Mouse (Mus musculus) liver, embryonic 14.5 days (tissue): ENCODE measurements around the gene Stxbp3. TPM values are rescaled to one million over a fixed set of nuclear protein-coding genes. Genes with fewer than 3 reads are reported as not detected.
A peak's percentile ranks its signal among the peaks of the same experiment; 100 is the strongest.

Experiments used
- ATAC-seq: fragments of 200-750 bp; cut with Nextera tagmentation; 2 replicates; pipeline ENCODE4 v1.8.0; 2017; ENCODE audit warnings: moderate number of reproducible peaks, mild to moderate bottlenecking, moderate library complexity; ENCODE audit not compliant: insufficient read depth
- DNase-seq, 3 experiments: peaks; one replicate each; pipeline ENCODE4 v3.0.0-alpha.2; 2012 to 2013; ENCODE audit warnings: low read depth in 3 of 3, low spot score in 3 of 3
- H3K27ac ChIP-seq: fragments of 300-500 bp; sonication (generic); 2 replicates; pipeline ENCODE4 v1.5.1; 2014; ENCODE audit warnings: moderate library complexity, mild to moderate bottlenecking, control low read depth, inconsistent platforms
- H3K27me3 ChIP-seq: fragments of 300-500 bp; sonication (generic); 2 replicates; pipeline ENCODE4 v1.6.1; 2014; ENCODE audit warnings: mild to moderate bottlenecking, low read length, moderate library complexity; ENCODE audit not compliant: control insufficient read depth, insufficient read depth
- H3K36me3 ChIP-seq: fragments of 300-500 bp; sonication (generic); replicated peaks from 2 replicates; pipeline ENCODE4 v1.6.1; 2014; ENCODE audit warnings: low read depth; ENCODE audit not compliant: control insufficient read depth, insufficient read depth
- H3K4me1 ChIP-seq, 2 experiments: fragments of 200-500 bp in 1 of 2; fragments of 300-500 bp in 1 of 2; sonication (generic) in 1 of 2; replicated peaks; 2 replicates each; pipeline ENCODE4 v1.6.1; 2012 to 2014; ENCODE audit warnings: antibody characterized with exemption in 1 of 2, inconsistent platforms in 1 of 2, low read length in 1 of 2; ENCODE audit not compliant: control insufficient read depth in 2 of 2, insufficient read depth in 2 of 2
- H3K4me2 ChIP-seq: fragments of 300-500 bp; sonication (generic); 2 replicates; pipeline ENCODE4 v1.6.1; 2014; ENCODE audit warnings: low read depth, mild to moderate bottlenecking, control low read depth, moderate library complexity
- H3K4me3 ChIP-seq, 2 experiments: fragments of 200-500 bp in 1 of 2; fragments of 300-500 bp in 1 of 2; sonication (generic) in 1 of 2; 2 replicates each; pipeline ENCODE4 v1.5.1; 2012 to 2014; ENCODE audit warnings: low read depth in 2 of 2, low read length in 2 of 2, mild to moderate bottlenecking in 2 of 2, control low read depth in 1 of 2, inconsistent platforms in 1 of 2, moderate library complexity in 1 of 2; ENCODE audit not compliant: insufficient read depth in 1 of 2
- H3K9ac ChIP-seq: fragments of 300-500 bp; sonication (generic); replicated peaks from 2 replicates; pipeline ENCODE4 v1.6.1; 2014; ENCODE audit warnings: mild to moderate bottlenecking, control low read depth, moderate library complexity
- H3K9me3 ChIP-seq: fragments of 300-500 bp; sonication (generic); 2 replicates; pipeline ENCODE4 v1.6.1; 2016; ENCODE audit warnings: low read length, mixed read lengths; ENCODE audit not compliant: control insufficient read depth
- CTCF ChIP-seq: IDR thresholded peaks from 2 replicates; pipeline ENCODE4 v1.5.1; 2016; ENCODE audit warnings: antibody characterized with exemption, low read depth, control low read depth
- EP300 ChIP-seq: IDR thresholded peaks from 2 replicates; pipeline ENCODE4 v1.6.1; 2016; ENCODE audit warnings: antibody characterized with exemption, low read depth
- WGBS: fragments of 180-500 bp; shearing (Covaris S2); extraction: QIAGEN DNeasy Blood & Tissue Kit; methylation state at CpG from one replicate; pipeline ENCODE4 v1.1.7; 2014; ENCODE audit not compliant: insufficient replicate concordance; 5-methylcytosine and 5-hydroxymethylcytosine counted together
- polyA plus RNA-seq, 2 experiments: library from polyadenylated mRNA; depleted of rRNA in 1 of 2; stranded (reverse) in 1 of 2; unstranded in 1 of 2; fragments of >200 nt; fragmentation: Nextera tagmentation in 1 of 2; extraction: Ambion mirVana in 1 of 2; gene quantifications; 2 replicates each; pipeline versions ENCODE4 v1.2.1 to v1.2.3; 2012 to 2014

Stxbp3 gene
- polyA plus RNA-seq, 2 experiments = 11.6 to 16.5 TPM

DNA sequence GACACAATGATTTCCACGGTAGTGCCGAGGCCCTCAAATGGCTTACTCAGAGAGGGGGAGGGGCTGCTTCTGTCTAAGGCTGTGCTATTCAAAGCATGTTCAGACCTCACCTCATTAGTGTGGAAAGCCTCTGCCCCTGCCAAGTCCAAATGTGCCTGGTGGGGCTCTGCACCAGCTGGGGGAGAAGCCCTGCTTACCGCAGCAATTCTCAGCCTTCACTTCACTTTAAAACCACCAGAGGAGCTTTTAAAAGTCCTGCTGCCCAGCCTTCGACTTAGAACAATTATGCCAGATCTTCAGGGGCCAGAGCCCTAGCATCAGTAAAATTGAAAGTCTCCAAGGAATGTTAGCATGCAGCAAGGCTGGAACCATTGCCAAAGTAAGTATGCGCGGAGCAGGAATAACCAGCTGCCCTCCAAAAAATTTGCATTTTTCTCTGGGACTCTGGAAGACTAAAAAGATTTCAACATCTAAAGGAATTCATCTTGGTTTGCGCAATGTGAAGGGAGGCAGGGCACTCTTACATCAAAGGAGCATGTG is 18.0 kb upstream of the Stxbp3 start:
- Histone ChIP-seq H3K9ac (no peak overlapping the region), H3K9me3 (no peaks in the 10 kb centered on the region), H3K27me3 (no peaks in the 10 kb centered on the region), H3K36me3 (no peaks in the 10 kb centered on the region), H3K4me2 (no peak overlapping the region), H3K4me3 (no peak overlapping the region), H3K4me1 (no peaks in the 10 kb centered on the region), H3K27ac (no peak overlapping the region)
- TF ChIP-seq EP300 (no peak), CTCF (no peak)
- no peak for ATAC-seq
- DNase-seq = no peak
- WGBS = 52% methylated on average over 7 of the region's 7 CpGs

DNA sequence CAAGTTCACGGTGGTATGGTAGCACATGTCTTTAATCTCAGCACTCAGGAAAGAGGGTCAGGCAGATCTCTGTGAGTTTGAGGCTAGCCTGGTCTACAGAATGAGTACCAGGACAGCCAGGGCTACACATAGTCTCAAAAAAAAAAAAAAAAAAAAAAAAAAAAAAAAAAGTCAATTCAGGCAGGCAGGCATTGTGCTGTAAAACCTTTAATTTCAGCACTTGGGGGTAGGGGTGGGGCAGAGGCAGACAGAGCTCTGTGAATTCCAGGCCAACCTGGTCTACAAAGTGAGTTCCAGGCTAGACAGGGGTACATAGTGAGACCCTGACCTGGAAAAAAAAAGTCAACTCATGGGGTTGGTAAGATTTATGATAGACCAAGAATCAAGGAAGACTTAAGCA is 17.4 kb upstream of the Stxbp3 start:
- no peak for DNase-seq
- no peak for TF ChIP-seq CTCF
- TF ChIP-seq EP300 = no peak
- H3K9ac ChIP-seq = no peak overlapping the region
- H3K36me3 ChIP-seq = no peaks in the 10 kb centered on the region
- H3K27me3 ChIP-seq = no peaks in the 10 kb centered on the region
- no peak overlapping the region for H3K4me2 ChIP-seq
- no peak for ATAC-seq
- H3K27ac ChIP-seq = no peak overlapping the region
- no peaks in the 10 kb centered on the region for H3K4me1 ChIP-seq
- WGBS = 51% methylated on average over 1 of the region's 1 CpGs
- H3K4me3 ChIP-seq = no peak overlapping the region
- H3K9me3 ChIP-seq = no peaks in the 10 kb centered on the region

DNA sequence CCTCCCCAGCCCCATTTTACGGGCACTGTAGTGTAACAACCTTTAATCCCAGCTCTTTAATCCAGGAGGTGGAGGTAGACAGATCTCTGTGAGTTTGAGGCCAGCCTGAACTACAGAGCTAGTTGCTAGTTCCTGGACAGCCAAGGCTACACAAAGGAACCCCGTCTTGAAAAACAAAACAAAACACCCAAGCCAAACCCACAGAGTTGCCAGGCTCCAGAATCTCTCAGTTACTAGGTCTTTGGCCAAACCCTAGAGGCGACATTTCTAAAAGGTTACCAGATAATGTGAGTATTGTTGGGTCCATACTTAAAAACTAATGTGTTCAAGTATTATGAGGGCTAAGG is 16.8 kb upstream of the Stxbp3 start:
- DNase-seq = no peak
- no peak overlapping the region for H3K27ac ChIP-seq
- H3K4me3 ChIP-seq = no peak overlapping the region
- H3K36me3 ChIP-seq = no peaks in the 10 kb centered on the region
- TF ChIP-seq EP300 (no peak), CTCF (no peak)
- no peak overlapping the region for H3K9ac ChIP-seq
- WGBS = 36% methylated on average over 3 of the region's 3 CpGs
- no peaks in the 10 kb centered on the region for H3K27me3 ChIP-seq
- H3K4me2 ChIP-seq = no peak overlapping the region
- no peaks in the 10 kb centered on the region for H3K4me1 ChIP-seq
- no peak for ATAC-seq
- no peaks in the 10 kb centered on the region for H3K9me3 ChIP-seq

DNA sequence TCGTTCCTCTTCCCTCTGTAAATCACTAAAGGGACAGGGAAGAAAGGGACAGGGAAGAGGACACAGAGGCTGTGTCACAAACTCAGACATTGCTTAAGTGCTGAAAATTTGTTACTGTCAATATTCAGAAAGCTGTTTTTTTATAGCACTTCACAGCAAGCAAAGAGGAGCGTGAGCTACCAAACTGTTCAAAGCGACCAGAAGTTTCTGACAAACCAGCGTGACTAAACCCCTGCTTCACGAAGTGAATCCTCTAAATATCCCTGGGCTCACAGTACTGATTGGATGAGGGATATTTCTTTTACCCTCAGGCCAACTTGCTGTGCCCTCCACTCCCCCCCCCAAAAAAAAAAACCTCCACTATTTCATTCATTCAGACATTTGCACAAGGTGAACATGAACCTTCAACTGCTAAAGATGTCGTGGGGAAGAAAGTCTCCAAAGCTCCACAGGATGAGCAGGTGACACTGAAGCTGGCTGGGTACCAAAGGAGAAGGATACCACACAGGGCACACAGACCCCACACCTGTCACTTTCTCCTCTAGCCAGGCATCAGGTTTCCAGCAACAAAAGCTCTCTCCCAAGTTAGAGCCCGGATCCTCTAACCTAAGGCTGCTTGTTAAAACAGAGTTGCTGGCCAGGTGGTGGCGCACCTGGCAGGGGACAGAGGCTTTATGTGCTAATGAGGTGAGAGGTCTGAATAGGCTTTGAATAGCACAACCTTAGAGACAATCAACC is 16.2 kb upstream of the Stxbp3 start:
- no peak for ATAC-seq
- DNase-seq = no peak

DNA sequence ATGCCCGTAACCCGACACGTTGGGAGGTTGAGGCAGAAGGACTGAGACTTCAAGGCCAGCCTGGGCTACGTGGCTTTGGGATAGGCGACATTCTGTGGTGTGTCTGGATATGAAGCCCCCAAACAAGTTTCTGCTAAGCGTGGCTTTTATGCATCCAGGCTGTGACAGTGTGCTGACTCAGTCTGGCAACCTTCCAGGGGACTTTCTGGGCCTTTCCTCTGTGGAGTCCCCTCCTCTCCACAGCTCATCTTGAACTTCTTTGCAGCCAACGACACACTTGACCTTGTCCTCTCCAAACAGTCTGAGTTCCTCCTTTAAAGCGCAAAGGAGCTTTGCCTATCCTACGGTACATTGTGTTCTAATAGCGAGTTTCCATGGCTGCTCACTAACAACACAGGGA is 15.5 kb upstream of the Stxbp3 start:
- H3K27me3 ChIP-seq = no peaks in the 10 kb centered on the region
- WGBS = 70% methylated on average over 10 of the region's 10 CpGs
- TF ChIP-seq EP300 = no peak
- no peaks in the 10 kb centered on the region for H3K4me1 ChIP-seq
- no peak overlapping the region for H3K4me2 ChIP-seq
- no peak for DNase-seq
- H3K27ac ChIP-seq = no peak overlapping the region
- H3K36me3 ChIP-seq = no peaks in the 10 kb centered on the region
- H3K9ac ChIP-seq = no peak overlapping the region
- H3K4me3 ChIP-seq = no peak overlapping the region
- H3K9me3 ChIP-seq = no peaks in the 10 kb centered on the region
- no peak for ATAC-seq

More for the DNA sequence above, 16.2 kb upstream of the Stxbp3 start:
- 61% methylated on average over 8 of the region's 8 CpGs for WGBS
- Histone ChIP-seq H3K9ac (no peak overlapping the region), H3K4me1 (no peaks in the 10 kb centered on the region), H3K36me3 (no peaks in the 10 kb centered on the region), H3K9me3 (no peaks in the 10 kb centered on the region), H3K4me2 (no peak overlapping the region), H3K4me3 (no peak overlapping the region), H3K27ac (no peak overlapping the region), H3K27me3 (no peaks in the 10 kb centered on the region)
- TF ChIP-seq CTCF = peak; percentile 55
- no peak for TF ChIP-seq EP300
